Mouse (Mus musculus) heart, postnatal 0 days (tissue): ENCODE data around the gene Pfkfb4.
A peak's percentile ranks its signal among the peaks of the same experiment; 100 is the strongest.

Experiments used
- CTCF ChIP-seq: IDR thresholded peaks from 2 replicates; pipeline ENCODE4 v1.5.1; 2016; ENCODE audit warnings: antibody characterized with exemption, control low read depth, low read depth
- EP300 ChIP-seq: IDR thresholded peaks from 2 replicates; pipeline ENCODE4 v1.6.1; 2016; ENCODE audit warnings: antibody characterized with exemption, low read depth

- TF ChIP-seq CTCF (peak; percentile 83), EP300 (no peak)
Observed at GRCm38 (mm10) chr9:109003201-109003600, 11.6 kb downstream of the Pfkfb4 start.
